Mouse (Mus musculus): ENCODE measurements around the gene Cdh22. TPM values are rescaled to one million over a fixed set of nuclear protein-coding genes. Genes with fewer than 3 reads are reported as not detected.

Cdh22 gene
- total RNA-seq, 1 experiment from 2014 or later: not detected

DNA sequence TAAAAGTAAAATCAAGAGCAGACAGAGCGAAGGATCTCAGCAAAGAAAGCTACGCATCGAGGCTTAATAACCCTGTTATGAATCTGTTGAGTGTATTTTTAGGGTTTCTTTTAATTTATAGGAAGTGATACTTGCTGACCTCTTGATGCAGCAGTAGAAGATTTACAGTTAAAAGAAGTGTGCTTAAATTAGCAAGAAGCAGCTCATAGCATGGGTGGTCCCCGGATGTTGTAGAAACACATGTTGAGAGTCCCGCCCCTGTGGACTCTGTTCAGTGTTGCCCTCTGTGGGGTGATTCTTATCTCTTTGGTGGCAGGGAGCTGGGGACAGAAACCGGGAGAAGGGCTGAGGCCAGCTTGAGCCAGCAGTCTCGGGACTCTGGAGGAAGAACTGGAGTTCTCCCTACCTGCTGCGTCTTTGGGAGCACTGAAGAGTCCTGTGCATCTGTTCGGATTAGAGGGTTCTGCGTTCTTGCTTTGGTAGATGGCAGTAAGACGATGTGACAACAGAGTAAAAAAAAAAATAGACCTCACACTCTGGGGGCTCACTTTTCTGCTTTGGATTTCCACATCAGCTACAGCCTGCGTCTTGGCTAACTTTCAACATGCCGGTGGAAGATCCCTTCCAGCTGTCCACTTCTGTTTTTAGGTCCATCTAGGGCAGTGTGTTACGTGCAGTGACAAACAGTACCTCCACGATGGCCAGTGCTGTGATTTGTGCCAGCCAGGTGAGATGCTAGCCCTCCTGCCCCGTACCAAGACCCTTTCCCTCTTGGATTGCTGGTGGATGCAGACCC, 172.8 kb downstream of the Cdh22 start:
- ATAC-seq (replicated peaks; ENCODE audit: low read depth, poor library complexity, severe bottlenecking): no peak

Other genes with a start within 250 kb of the Cdh22 start
- gene Ncoa5, start 200.0 kb downstream of the Cdh22 start, total RNA-seq (2017): 43.5 and 44.9 TPM in 2 replicates
- gene Cd40, start 179.2 kb downstream of the Cdh22 start, total RNA-seq (2017): 0.41 TPM in 1 of 2 replicates, not detected in the other
- gene 1700025C18Rik, start 144.1 kb downstream of the Cdh22 start, total RNA-seq (2017): not detected in 2 replicates
- 34.9 and 47.0 TPM in 2 replicates for gene Slc35c2, start 53.0 kb upstream of the Cdh22 start, total RNA-seq (2017)
- 17.4 and 29.7 TPM in 2 replicates for gene Elmo2, start 91.6 kb upstream of the Cdh22 start, total RNA-seq (2017)
- not detected in 2 replicates for gene Zfp663, start 133.9 kb upstream of the Cdh22 start, total RNA-seq (2017)
- gene Zfp334, start 153.4 kb upstream of the Cdh22 start, total RNA-seq (2017): not detected in 2 replicates
- gene Ocstamp, start 165.6 kb upstream of the Cdh22 start, total RNA-seq (2017): not detected in 2 replicates
- gene Slc13a3, start 238.4 kb upstream of the Cdh22 start, total RNA-seq (2017): not detected in 2 replicates